Mouse (Mus musculus) cortical plate, adult 2 months (tissue): ENCODE results near the gene Fgf14.

Experiments used
- CTCF ChIP-seq: fragments of 200-500 bp; IDR thresholded peaks from 2 replicates; pipeline ENCODE4 v1.5.1; 2011; ENCODE audit warnings: mild to moderate bottlenecking, control low read depth, low read length; ENCODE audit not compliant: insufficient read depth; ENCODE audit errors: extremely low read depth
- POLR2A ChIP-seq: fragments of 200-500 bp; IDR thresholded peaks from 2 replicates; pipeline ENCODE4 v1.6.1; 2011; ENCODE audit warnings: mild to moderate bottlenecking, low read length, control low read depth; ENCODE audit not compliant: insufficient read depth; ENCODE audit errors: extremely low read depth

GRCm38 (mm10) chr14:124675142-124675653 lies 1.7 kb downstream of the Fgf14 start:
- TF ChIP-seq CTCF = no peak
- TF ChIP-seq POLR2A = no peak
